Mouse (Mus musculus): Measurements from ENCODE around the gene Nab1. TPM values are rescaled to one million over a fixed set of nuclear protein-coding genes. Genes with fewer than 3 reads are reported as not detected.

The Nab1 gene
- total RNA-seq, 1 experiment from 2014 or later, result 60.6 TPM

GRCm38 (mm10) chr1:52470811-52471489, 29.5 kb downstream of the Nab1 start:
- no peak for DNase-seq

DNA sequence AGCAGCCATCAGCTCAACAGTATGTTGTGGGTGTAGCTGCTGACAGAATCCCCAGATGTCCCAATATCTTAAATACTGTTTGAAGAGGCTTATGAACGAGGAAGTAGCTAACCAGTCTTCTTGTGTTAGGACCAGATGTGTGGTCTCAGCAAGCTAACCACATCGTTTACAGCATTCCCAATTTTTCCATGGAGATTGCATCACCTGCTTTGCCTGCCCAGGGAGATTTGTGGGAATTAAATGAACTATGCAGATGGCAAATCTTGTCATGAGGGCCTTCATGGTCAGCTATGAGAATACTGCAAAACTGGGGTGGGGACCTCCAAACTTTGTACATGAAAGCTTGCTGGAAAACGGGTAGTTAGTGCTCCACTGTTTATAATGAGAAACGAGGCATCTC, 30.2 kb downstream of the Nab1 start:
- no peak for DNase-seq

DNA sequence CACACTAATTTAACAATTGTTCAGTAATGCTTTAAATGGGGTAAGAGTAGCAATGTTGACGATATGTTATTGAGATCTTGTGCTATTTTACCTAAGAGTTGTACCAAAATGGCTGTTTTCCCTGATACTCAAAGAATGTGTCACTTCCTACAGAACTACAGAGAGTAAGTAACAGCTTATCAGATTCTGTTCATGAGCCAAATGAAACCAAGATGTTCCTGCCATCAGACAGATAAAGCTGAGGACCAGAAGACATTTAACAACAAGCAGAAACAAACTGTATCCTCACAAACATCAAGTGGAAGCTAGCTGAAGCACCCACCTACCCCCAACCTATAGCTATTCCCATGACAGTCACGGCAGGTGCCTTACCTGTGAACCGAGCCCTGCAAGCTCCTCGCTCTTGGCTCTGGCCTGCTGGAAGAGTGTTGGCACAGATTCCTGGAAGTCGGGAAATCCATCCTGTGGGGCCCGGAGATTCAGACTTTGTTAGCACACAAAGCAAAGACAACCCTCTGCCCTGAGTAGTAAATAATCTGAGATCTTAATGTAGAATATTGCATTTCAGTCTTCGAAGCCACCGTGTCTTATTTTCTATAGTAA, 33.9 kb downstream of the Nab1 start:
- DNase-seq, result no peak

- DNase-seq, result no peak
Observed at GRCm38 (mm10) chr1:52465830-52466229, 34.6 kb downstream of the Nab1 start.

DNA sequence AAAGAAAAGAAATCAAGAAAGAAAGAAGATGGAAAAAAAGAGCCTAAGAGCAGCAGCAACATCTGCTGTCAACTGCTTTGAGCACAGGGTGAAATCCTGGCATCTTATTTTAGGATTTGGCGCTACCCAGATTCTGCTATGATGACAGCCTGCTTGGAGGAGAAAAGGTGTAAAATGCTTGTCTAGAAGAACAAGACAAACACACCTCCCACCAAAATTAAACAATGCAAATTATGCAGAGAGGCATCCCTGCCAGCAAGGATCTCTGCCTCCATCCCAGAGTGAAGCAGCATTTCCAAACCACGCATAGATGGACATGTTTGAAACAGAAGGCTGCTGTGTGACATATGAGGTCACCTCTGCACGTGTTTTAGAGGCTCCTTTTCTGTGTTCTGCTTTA, 35.2 kb downstream of the Nab1 start:
- no peak for DNase-seq

GRCm38 (mm10) chr1:52463305-52463704, 37.2 kb downstream of the Nab1 start:
- DNase-seq, result no peak

DNA sequence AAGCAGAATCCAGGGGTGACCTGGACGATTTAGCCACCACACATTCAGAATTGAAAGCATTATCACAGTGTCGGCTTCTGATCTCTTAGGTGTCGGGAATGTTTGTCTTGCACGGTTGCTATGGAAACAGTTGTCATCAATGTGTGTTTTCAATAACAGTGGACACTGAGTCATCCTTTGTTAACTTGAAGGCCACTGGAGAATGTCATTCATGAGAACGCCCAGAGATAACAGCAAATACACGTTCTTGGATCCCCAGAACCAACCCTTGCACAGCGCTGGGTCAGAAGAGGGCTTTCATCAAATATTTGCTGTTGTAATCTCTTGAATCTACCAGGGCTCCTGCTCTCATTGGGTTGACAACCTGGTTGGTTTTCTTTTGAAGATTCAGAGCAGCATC, 43.9 kb downstream of the Nab1 start:
- no peak for DNase-seq

DNA sequence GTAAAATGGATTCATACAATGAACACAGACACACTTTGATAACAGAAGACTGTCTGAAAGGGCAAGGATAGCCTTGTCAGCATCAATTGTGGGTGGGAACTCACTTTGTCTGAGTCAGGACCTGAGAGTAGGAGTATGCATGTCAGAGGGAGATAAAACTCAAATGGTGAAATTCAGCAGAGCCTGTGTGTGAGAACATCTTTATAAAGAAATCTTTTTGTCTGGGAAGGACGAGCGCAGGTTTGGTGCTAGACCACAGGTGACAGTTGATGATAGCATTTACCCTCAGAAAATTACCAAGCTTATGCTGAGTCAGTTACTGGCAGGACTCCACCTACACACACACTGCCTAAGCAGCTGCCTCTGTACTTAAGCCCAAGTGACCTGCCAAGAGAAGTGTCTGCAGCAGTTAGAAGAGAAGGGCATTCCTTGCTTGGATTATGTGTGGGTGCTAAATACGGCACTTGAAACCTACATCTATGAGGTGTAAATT, 45.9 kb downstream of the Nab1 start:
- no peak for DNase-seq

- no peak for DNase-seq
Observed at GRCm38 (mm10) chr1:52451360-52451759, 49.1 kb downstream of the Nab1 start.

GRCm38 (mm10) chr1:52435856-52436255, 64.6 kb downstream of the Nab1 start:
- no peak for DNase-seq

GRCm38 (mm10) chr1:52434085-52434484, 66.4 kb downstream of the Nab1 start:
- DNase-seq, result no peak

DNA sequence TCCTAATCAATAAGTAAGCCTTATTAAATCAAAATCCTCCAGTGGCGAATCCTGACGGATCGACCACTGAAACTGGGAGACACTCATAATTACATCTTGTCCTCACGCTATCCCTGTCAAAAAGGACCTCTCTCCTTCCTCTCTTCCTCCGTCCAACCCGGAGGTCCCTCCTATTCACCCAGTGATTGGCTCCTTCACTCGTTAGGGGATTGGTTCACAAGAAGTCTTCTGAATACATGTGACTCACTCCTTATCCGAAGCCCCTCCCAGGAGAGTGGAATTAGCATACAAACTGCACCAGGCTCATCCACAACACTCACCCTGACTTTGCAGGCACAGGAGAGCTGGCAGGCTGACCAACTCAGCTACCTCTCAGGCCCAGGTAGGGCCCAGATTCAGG, 68.7 kb downstream of the Nab1 start:
- no peak for DNase-seq

DNA sequence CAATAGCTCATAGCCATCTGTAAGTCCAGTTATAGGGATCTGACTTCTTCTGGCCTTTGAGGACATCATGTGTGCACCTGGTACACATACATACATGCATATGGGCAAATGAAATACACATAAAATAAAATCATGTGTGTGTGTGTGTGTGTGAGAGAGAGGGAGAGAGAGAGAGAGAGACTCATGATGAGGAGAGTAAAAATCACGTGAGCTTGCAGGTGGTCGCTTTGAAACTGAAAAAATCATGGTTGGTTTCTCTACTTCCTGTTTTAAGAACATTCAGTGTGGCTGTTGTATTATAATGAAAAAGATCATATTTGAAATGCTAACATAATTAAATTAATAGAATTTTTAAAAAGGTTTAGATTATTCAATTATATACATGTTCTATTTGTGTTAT, 69.9 kb downstream of the Nab1 start:
- no peak for DNase-seq

DNA sequence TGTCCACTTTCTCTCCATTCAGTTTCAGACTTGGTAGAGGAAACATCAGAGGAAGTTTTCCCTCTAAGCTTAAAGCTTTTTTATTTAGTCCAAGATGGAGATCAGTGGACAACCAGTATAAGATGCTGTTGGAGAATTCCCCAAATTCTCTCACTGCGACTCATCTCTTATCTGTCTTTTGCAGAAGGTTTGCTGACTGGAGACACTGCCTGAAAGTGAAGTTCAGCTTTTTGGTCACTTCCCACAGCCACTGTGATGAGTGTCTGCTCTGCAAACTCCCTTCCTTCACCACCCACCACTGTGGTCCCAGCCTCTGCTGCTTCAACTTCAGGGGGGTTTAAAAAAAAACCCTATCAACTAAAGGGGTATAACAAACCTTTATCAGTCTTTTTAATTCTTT, 70.4 kb downstream of the Nab1 start:
- DNase-seq, result no peak

DNA sequence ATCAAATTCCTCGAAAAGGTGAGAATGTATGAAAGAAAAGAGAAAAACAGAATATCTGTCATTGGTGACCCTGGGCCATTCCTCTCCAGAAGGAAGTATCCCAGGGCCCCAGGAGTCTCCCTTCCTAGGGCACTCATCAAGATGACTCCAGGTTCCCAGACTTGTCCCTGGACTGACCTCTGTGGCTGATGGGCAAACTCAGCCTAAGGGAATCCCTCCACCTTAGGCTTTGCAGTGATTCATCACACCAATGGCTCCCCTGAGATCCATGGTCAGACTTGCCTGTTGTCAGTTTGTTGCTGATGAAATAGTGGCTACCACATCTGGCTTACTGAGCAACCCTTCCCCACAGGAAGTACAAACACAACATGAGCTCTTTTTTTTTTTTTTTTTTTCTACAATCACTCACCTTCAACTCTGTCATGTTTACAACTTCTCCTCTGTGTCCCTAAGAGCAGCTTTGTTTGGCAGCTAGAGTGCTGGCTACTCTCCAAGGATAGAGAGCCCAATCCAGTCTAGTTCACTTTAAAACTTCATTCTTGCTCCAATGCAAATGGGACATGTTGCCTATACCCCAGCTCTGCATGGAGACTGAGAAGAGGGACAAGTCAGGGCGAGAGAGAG, 72.5 kb downstream of the Nab1 start:
- DNase-seq, result no peak

DNA sequence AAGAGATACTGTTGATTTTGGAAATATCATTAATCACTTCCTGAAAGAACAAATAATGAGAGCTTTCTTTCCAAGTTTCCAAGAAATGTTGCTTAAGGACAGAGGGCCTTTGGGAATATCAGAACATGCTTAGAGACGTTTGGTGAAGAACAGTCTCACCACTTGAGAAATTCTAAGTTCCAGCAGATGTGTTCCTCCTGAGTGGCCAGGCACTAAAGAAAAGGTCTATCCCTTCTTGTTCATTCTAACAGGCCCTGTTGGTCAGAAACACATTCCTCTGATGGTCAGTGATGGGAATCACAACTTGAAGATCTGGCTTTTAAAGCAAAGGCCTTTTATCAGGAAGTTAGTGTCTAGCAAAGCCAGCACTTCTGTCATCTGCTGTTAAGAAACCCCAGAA, 76.6 kb downstream of the Nab1 start:
- no peak for DNase-seq

DNA sequence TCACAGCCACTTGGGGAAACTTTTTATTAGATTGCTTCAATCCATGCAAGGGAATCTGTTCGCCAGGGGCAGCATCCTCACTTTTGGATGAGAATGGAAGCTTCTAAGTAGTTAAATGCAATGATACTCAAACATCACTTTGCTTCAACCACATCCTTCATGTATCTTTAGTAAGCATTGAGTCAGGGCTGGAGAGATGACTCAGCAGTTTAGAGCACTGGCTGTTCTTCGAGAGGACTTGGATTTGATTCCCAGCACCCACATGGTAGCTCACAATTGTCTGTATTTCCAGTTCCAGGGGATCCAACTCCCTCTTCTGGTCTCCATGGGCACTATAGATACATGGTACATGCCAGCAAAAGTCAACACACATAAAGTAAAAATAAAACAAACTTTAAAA, 77.4 kb downstream of the Nab1 start:
- DNase-seq, result no peak

- no peak for DNase-seq
Observed at GRCm38 (mm10) chr1:52422137-52422536, 78.3 kb downstream of the Nab1 start.

DNA sequence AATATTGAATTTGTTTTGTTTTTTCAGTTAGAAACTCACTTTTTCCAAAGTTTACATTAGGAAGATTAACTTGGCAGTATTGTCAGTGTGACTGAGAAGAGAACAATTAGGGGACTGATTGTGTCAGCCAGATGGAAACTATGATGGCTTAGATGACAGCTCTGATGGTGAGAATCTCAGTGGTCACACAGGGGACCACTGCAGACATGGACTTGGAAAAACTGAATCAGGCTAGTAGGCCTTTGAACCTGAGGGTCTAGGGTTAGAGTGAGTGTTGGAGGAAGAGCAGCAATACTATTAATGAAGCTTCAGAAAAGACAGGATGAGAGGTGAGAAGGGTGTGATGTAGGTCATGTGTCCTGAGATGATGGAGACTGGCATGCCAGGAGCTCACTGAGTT, 78.9 kb downstream of the Nab1 start:
- DNase-seq, result no peak

DNA sequence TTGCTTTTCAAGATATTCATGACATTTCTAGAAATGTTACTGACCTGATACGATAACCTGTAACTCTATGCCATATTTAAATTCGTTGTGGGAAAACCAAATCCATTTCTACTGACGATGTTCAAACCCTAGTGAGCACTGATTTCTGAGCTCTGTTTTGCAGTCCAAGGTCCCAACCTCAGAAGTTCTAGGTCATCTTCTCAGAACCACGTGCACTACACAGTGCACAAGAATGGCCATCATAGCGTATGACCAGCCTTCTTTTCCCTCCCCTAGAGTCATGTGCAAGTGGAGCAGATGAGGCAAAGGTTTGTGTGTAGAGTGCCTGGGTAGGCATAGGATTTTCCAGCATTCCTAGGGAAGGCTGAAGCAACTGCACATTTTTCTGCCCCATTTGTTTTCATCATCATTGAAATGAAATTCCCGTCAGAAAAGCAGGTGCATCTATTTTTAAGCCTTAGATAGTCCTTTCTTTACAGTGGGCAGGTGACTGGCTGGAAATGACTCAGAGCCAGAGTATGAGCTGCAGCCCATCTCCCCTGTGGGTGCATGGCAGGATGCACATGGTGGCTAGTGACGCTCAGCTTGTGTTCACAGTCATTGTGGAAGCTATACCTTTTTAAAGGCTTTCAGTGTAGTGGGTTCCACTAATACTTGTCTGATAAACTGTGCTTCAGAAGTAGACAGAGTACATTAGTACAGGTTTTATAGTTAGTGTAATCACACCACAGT, 81.2 kb downstream of the Nab1 start:
- DNase-seq, result no peak
